Mouse (Mus musculus): ENCODE data around the gene Ptprh. TPM values are rescaled to one million over a fixed set of nuclear protein-coding genes. Genes with fewer than 3 reads are reported as not detected.

The Ptprh gene
- polyA plus RNA-seq (2017; shearing (Covaris generic)) = not detected

GRCm38 (mm10) chr7:4603873-4604272 is at the start of gene Ptprh:
Ptprh (minus strand) TSS chr7:4604041.

GRCm38 (mm10) chr7:4631031-4631430 is 27.2 kb upstream of the Ptprh start, which contains the start of gene Tmem86b:
Tmem86b (minus strand) TSS chr7:4631422.

GRCm38 (mm10) chr7:4547221-4547641 is 56.6 kb downstream of the Ptprh start, which contains the start of gene Syt5:
Syt5 (minus strand) TSS chr7:4547541.

GRCm38 (mm10) chr7:4532005-4532729 is 71.7 kb downstream of the Ptprh start, which contains the start of gene Dnaaf3:
Dnaaf3 (minus strand) TSS chr7:4532453.

GRCm38 (mm10) chr7:4524212-4524922 is 79.5 kb downstream of the Ptprh start, which contains the start of gene Tnni3:
Tnni3 (minus strand) TSS chr7:4524229.

GRCm38 (mm10) chr7:4516332-4517050 is 87.3 kb downstream of the Ptprh start, which contains the start of gene Tnnt1:
Tnnt1 (minus strand) TSS chr7:4516382.

GRCm38 (mm10) chr7:4501558-4502397 is 102.1 kb downstream of the Ptprh start, which contains the start of gene Ppp1r12c:
Ppp1r12c (minus strand) TSS chr7:4501680.

Other genes with a start within 250 kb of the Ptprh start
- not detected for gene Gp6, start 206.3 kb downstream of the Ptprh start, polyA plus RNA-seq (2017; shearing (Covaris generic))
- gene Rdh13, start 158.4 kb downstream of the Ptprh start, polyA plus RNA-seq (2017; shearing (Covaris generic)) = 4.1 TPM
- gene Eps8l1, start 143.4 kb downstream of the Ptprh start, polyA plus RNA-seq (2017; shearing (Covaris generic)) = 10.6 TPM
- gene Ppp1r12c, start 102.4 kb downstream of the Ptprh start, polyA plus RNA-seq (2017; shearing (Covaris generic)) = 228 TPM
- gene Tnnt1, start 87.7 kb downstream of the Ptprh start, polyA plus RNA-seq (2017; shearing (Covaris generic)) = 2.4 TPM
- not detected for gene Tnni3, start 79.8 kb downstream of the Ptprh start, polyA plus RNA-seq (2017; shearing (Covaris generic))
- 0.34 TPM for gene Dnaaf3, start 71.6 kb downstream of the Ptprh start, polyA plus RNA-seq (2017; shearing (Covaris generic))
- gene Syt5, start 56.5 kb downstream of the Ptprh start, polyA plus RNA-seq (2017; shearing (Covaris generic)) = 0.21 TPM
- gene Tmem86b, start 27.4 kb upstream of the Ptprh start, polyA plus RNA-seq (2017; shearing (Covaris generic)) = 12.0 TPM
- gene Ppp6r1, start 55.0 kb upstream of the Ptprh start, polyA plus RNA-seq (2017; shearing (Covaris generic)) = 235 TPM
- 60.7 TPM for gene Hspbp1, start 81.0 kb upstream of the Ptprh start, polyA plus RNA-seq (2017; shearing (Covaris generic))
- not detected for gene Brsk1, start 86.6 kb upstream of the Ptprh start, polyA plus RNA-seq (2017; shearing (Covaris generic))
- gene Tmem150b, start 121.2 kb upstream of the Ptprh start, polyA plus RNA-seq (2017; shearing (Covaris generic)) = not detected
- 33.0 TPM for gene Kmt5c, start 136.1 kb upstream of the Ptprh start, polyA plus RNA-seq (2017; shearing (Covaris generic))
- 1.7 TPM for gene Cox6b2, start 149.1 kb upstream of the Ptprh start, polyA plus RNA-seq (2017; shearing (Covaris generic))
- gene Fam71e2, start 167.3 kb upstream of the Ptprh start, polyA plus RNA-seq (2017; shearing (Covaris generic)) = not detected
- gene Il11, start 178.8 kb upstream of the Ptprh start, polyA plus RNA-seq (2017; shearing (Covaris generic)) = not detected
- gene Tmem190, start 178.9 kb upstream of the Ptprh start, polyA plus RNA-seq (2017; shearing (Covaris generic)) = not detected
- 7.3 TPM for gene Tmem238, start 185.6 kb upstream of the Ptprh start, polyA plus RNA-seq (2017; shearing (Covaris generic))
- 251 TPM for gene Rpl28, start 188.8 kb upstream of the Ptprh start, polyA plus RNA-seq (2017; shearing (Covaris generic))
- 295 TPM for gene Ube2s, start 208.5 kb upstream of the Ptprh start, polyA plus RNA-seq (2017; shearing (Covaris generic))
- gene Shisa7, start 240.7 kb upstream of the Ptprh start, polyA plus RNA-seq (2017; shearing (Covaris generic)) = 0.91 TPM

Measured in effector memory CD4-positive, alpha-beta T cell, adult 5 months (primary cell).